ENCODE assay signal across 8 mouse cellular contexts in genomic region chr7:34570114-34571065, GRCm38 (mm10).
DNase-seq lines count a peak whose midpoint lies in the region; ATAC-seq lines count a peak whose summit lies in the region.

No protein-coding gene starts in this region.

- WGBS in intestine, embryonic 16.5 days = 2% methylated on average over 43 of the region's 43 CpGs
- 3% methylated on average over 43 of the region's 43 CpGs for WGBS in limb, embryonic 10.5 days
- WGBS in midbrain, embryonic 12.5 days = 1% methylated on average over 43 of the region's 43 CpGs
- 2% methylated on average over 43 of the region's 43 CpGs for WGBS in stomach, embryonic 15.5 days

- H3K9ac ChIP-seq in intestine, embryonic 16.5 days (ENCODE audit: low read depth, low read length) = peak overlapping the region; percentile 55
- peak overlapping the region; percentile 49 for H3K9ac ChIP-seq in midbrain, embryonic 12.5 days (replicated peaks)
- peak overlapping the region; percentile 10; the same call in 1 of the 2 replicates for H3K9ac ChIP-seq in stomach, embryonic 15.5 days

- H3K9me3 ChIP-seq in intestine, embryonic 16.5 days (ENCODE audit: control insufficient read depth, low read length) = no peaks in the 10 kb centered on the region
- H3K9me3 ChIP-seq in limb, embryonic 10.5 days (replicated peaks) = no peaks in the 10 kb centered on the region
- no peaks in the 10 kb centered on the region for H3K9me3 ChIP-seq in midbrain, embryonic 12.5 days
- H3K9me3 ChIP-seq in stomach, embryonic 15.5 days = no peaks in the 10 kb centered on the region

- peaks cover 16% of the 10 kb centered on the region for H3K4me1 ChIP-seq in intestine, embryonic 16.5 days (ENCODE audit: control insufficient read depth, insufficient read depth, low read length)
- H3K4me1 ChIP-seq in limb, embryonic 10.5 days = peaks cover 20% of the 10 kb centered on the region
- H3K4me1 ChIP-seq in midbrain, embryonic 12.5 days = peaks cover 20% of the 10 kb centered on the region
- peaks cover 18% of the 10 kb centered on the region for H3K4me1 ChIP-seq in stomach, embryonic 15.5 days

- peak; percentile 88 for ATAC-seq in intestine, embryonic 16.5 days
- peak; percentile 95 for ATAC-seq in midbrain, embryonic 12.5 days (ENCODE audit: low FRiP score, low read depth)
- ATAC-seq in stomach, embryonic 15.5 days (ENCODE audit: insufficient read depth, low FRiP score, low read depth) = peak; percentile 83
- ATAC-seq in inflammation-experienced regulatory T-cells, adult 6 months = no peak

- peak overlapping the region; percentile 82 for H3K4me2 ChIP-seq in intestine, embryonic 16.5 days (ENCODE audit: low read depth, low read length)
- peak overlapping the region; percentile 56 for H3K4me2 ChIP-seq in midbrain, embryonic 12.5 days (replicated peaks)
- peak overlapping the region; percentile 64 for H3K4me2 ChIP-seq in stomach, embryonic 15.5 days

- 0 out of 2 replicates have a peak overlapping the region, but pooled peaks have one; percentile 25 for H3K27ac ChIP-seq in intestine, embryonic 16.5 days (ENCODE audit: low read length)
- H3K27ac ChIP-seq in limb, embryonic 10.5 days = peak overlapping the region; percentile 92
- H3K27ac ChIP-seq in midbrain, embryonic 12.5 days (replicated peaks) = peak overlapping the region; percentile 72
- H3K27ac ChIP-seq in stomach, embryonic 15.5 days = peak overlapping the region; percentile 53

- H3K27me3 ChIP-seq in intestine, embryonic 16.5 days (replicated peaks; ENCODE audit: control insufficient read depth, insufficient read depth, low read length) = no peaks in the 10 kb centered on the region
- H3K27me3 ChIP-seq in limb, embryonic 10.5 days (ENCODE audit: low read depth, poor library complexity, severe bottlenecking) = no peaks in the 10 kb centered on the region
- no peaks in the 10 kb centered on the region for H3K27me3 ChIP-seq in midbrain, embryonic 12.5 days
- no peaks in the 10 kb centered on the region for H3K27me3 ChIP-seq in stomach, embryonic 15.5 days (replicated peaks)

- H3K36me3 ChIP-seq in intestine, embryonic 16.5 days (ENCODE audit: control insufficient read depth, insufficient read depth, low read length) = no peaks in the 10 kb centered on the region
- H3K36me3 ChIP-seq in limb, embryonic 10.5 days = no peaks in the 10 kb centered on the region
- no peaks in the 10 kb centered on the region for H3K36me3 ChIP-seq in midbrain, embryonic 12.5 days
- H3K36me3 ChIP-seq in stomach, embryonic 15.5 days = no peaks in the 10 kb centered on the region

- peak overlapping the region; percentile 44 for H3K4me3 ChIP-seq in intestine, embryonic 16.5 days (ENCODE audit: low read length)
- peak overlapping the region; percentile 51 for H3K4me3 ChIP-seq in limb, embryonic 10.5 days
- H3K4me3 ChIP-seq in midbrain, embryonic 12.5 days = peak overlapping the region; percentile 28
- H3K4me3 ChIP-seq in stomach, embryonic 15.5 days (replicated peaks) = peak overlapping the region; percentile 31

- DNase-seq in R1 (ENCODE audit: low read depth, low spot score) = peak; percentile 94
- DNase-seq in embryo, embryonic 9.5 days (ENCODE audit: extremely low spot score) = peak; percentile 85
- DNase-seq in heart, adult 11 months = peak; percentile 98
- DNase-seq in limb, embryonic 10.5 days (ENCODE audit: low spot score) = peak; percentile 85

Comparison
In these comparisons a context has a peak if more than half of its experiments do, and no peak if none do; other contexts are left out.
1. H3K27ac ChIP-seq: peak in every context shown above with its lines; median percentile 92 in limb, embryonic 10.5 days; 72 in midbrain, embryonic 12.5 days; 53 in stomach, embryonic 15.5 days; 25 in intestine, embryonic 16.5 days.